Mouse (Mus musculus) embryo, embryonic 10 days (tissue): Measurements from ENCODE around the gene Ebf1.

Experiments
- DNase-seq: peaks from one replicate; pipeline ENCODE4 v3.0.0-alpha.2; 2015; ENCODE audit warnings: low spot score

Gene Ebf1

DNA sequence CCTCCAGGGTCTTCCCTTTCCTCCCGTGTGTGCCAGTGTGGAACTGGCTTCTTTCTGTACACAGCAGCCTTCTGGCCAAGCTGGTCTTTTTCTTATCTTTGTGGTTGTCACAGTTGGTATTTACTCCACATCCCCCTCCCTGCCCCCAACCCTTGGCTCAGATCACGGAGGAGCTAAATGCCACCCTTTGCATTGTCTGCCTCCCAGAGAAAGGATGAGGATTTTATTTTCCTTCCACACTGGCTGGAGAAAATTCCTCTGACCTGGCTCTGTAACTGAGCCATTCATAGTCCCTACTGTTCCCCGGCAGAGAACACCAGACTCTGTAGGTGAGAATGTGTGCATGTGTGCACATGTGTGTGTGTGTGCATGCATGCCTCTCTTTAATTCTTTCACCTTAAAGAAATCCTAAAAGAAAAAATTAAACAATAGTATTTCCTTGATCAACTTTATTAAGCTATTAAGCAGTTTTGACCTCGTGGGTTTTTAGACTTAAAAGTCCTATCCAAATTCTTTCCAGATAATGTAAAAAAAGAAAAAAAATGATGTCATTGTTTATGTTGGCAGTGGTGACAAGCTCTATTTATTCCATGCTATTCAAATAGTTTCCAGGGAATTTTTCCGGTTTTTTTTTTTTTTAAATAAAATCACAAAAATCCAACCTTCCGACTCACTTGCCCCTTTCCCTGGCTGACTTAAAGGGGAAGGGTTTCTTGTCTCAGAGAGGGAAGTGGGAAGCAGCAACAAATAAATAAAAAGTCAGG, 123.3 kb downstream of the Ebf1 start:
- DNase-seq, result peak; percentile 17

DNA sequence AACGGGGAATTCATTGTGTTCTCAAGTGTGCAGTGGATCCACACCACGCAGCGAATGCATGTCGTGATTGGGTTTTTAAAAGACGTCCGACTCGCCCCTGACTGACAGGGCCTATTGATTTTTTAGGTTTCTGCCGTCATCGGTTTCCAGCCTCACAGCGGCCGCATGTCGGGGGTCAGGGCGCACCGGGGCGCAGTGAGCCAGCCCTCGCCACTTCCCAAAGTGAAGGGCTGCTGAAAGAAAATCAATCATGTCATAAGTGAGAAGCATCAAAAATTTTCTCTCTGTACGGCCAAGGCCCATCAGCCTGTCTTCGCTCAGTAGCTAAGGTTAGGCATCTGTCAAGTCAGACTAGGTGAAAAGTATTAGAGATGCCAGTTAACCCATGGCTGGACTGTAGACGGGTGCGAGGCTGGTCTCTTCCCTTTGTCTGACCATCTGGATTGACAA, 124.0 kb downstream of the Ebf1 start:
- DNase-seq, result peak; percentile 45

DNA sequence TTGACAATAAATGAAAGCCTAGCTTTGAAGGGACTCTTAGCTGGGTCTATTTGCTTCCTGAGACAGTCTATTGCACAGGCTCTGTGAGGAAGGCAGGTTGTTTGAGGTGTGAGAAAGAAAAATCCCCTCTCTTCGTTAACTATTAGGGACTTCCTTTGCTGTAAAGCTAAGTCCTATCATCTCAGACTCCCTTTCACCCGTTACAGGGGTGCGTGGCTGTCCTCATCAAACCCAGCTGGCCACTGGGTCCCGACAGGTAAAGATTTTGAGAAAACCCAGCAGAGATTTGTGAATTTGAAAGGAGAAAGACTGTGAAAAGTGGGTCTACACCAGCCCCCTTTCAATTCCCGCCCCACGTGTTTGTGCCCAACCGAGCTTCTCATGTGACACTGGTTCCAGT, 127.3 kb downstream of the Ebf1 start:
- no peak for DNase-seq

DNA sequence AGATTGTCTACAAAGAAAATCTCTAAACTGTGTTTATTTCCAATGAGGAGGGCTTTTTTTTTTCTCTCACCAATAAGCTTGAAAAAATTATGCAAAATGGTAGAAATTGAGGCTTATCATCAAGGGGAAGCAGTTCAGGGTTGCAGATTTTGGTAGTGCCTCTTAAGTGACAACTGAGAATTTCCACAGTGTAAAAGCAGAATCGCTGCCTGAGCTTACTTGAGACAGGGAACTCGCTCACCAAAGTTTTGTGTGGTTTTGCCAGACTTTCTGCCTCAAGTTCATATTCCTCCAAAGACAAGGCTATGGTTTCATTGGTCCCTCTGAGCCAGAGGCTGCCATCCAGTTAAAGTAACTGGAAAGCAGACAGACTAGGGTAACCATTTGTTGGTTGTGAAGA, 128.8 kb downstream of the Ebf1 start:
- no peak for DNase-seq

DNA sequence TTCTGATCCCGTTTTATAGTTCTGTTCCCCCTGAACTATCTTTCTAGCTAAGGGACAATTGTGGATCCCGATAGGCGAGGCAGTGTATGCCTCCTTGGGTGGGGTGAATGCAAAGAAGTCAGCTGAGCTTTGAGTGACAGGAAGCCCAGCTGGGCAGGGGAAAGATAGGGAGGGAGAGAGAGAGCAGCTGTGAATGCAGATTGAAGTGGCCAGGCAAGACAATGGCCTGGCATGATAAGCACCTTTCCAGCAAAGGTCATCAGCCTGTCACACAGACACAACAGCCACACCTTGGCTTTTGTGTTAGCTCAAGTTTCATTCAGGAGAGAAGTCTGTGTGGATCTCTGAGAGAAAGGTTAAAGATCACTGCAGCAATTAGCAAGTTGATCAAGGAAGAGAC, 129.6 kb downstream of the Ebf1 start:
- DNase-seq, result peak; percentile 61

DNA sequence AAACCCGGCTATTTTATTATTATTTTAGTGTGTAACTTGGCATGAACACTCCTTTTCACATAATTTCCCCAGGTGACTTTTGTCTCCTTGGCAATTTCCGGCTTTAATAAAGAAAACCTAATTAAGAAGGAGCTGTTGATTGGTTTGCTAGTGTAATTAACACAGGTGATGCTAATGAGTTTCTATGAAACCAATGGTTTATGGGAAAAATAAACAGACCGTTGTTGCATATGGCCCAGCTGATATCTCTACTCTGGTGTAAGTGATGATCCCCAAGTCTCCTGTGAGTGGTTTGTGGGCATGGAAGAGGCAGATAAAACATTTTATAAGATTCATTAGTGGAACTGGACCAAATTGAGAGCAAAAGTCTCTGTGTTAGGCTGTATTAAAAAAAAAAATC, 132.2 kb downstream of the Ebf1 start:
- DNase-seq, result no peak

DNA sequence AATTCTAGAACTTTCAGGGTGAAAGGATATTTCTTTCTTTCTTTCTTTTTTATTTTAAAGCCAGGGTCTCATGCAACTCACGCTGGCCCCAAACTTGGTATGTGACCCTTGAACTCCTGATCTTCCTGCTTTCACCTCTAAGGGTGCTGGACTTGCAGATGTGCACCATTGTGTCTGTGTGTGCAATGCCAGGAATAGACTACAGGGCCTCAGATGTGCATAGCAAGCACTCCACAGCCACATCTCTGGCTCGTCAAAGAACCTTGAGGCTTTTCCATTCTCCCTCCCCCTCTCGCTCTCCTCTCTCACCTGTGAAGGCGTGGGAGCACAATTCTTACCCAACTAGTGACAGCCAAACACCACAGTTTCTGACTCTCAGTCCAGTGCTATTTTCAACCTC, 137.2 kb downstream of the Ebf1 start:
- no peak for DNase-seq

DNA sequence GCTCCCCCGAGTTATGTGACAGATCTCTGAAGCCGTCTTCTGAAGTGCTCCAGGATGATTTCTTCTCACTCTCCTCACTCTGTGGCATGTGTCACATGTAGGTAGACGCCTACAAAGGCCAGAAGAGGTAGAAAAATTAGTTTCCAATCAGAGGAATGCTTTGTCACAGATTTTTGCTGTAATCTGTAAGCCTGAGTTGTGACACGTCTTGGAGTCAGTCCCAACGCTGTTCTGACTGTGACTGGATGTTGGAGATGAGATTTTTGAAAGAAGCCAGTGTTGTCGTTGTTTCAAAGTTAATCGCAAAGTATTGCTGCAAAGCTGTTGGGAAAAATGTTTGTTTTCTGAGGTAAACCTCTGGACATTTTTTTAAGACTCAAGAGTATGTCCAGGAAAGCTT, 139.2 kb downstream of the Ebf1 start:
- no peak for DNase-seq

DNA sequence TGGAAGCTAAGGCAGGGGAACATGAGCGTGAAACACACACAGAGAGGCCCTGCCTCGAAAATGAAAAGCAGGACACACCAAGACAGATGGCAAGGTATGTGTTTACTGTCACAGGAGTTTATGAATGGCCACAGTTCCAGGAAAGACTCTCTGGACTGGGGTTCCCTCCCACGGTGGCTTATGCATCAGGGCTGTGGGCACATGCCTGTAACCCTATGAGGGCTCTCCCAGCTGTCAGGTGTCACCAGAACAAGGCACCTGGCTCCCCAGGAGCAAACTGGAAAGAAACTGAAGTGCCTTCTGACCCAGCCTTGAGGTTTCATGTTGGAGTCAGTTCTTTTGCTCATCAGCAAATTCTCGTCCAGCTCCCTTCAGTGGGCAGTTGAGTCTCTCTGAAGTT, 141.7 kb downstream of the Ebf1 start:
- DNase-seq, result no peak

DNA sequence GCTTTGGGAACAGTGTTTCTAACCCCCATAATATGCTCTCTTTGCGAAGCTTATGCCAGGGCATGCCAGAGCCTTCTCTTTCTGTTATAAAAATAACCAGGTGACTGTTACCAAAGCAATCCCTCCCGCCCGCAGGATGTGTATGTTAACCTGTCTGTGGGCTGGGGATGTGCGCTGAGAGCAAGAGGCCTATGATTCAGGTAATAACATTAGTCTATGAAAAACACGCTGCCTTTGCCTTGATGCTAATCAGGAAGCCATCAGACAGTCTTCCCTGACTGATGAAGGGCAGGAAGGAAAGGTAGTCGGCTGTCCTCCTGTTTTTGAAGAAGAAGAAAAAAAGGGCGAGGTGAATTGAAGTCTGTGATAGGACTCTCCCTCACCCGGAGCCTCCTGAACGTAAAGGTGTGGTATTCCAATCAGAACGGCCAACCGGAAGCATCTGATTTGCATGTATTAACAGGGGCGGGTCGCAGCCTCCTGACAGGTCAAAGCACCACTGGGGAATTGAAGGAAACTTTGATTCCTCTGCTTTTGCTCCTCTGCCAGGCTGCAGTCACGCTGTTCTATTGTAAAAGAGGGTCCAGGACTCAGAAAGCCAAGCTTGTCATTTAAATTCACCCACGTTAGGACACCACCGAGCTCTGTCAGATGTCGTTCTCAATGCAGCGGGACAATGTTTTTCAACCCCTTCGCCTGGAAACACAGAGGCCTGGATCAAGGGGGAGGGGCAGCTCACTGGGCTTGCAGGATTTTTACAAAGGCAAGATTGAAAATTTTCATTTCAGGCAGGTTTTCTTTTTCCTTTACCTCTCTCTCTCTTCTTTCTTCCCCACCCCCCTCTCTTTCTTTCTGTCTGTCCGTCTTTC, 144.2 kb downstream of the Ebf1 start:
- peak; percentile 45 for DNase-seq

DNA sequence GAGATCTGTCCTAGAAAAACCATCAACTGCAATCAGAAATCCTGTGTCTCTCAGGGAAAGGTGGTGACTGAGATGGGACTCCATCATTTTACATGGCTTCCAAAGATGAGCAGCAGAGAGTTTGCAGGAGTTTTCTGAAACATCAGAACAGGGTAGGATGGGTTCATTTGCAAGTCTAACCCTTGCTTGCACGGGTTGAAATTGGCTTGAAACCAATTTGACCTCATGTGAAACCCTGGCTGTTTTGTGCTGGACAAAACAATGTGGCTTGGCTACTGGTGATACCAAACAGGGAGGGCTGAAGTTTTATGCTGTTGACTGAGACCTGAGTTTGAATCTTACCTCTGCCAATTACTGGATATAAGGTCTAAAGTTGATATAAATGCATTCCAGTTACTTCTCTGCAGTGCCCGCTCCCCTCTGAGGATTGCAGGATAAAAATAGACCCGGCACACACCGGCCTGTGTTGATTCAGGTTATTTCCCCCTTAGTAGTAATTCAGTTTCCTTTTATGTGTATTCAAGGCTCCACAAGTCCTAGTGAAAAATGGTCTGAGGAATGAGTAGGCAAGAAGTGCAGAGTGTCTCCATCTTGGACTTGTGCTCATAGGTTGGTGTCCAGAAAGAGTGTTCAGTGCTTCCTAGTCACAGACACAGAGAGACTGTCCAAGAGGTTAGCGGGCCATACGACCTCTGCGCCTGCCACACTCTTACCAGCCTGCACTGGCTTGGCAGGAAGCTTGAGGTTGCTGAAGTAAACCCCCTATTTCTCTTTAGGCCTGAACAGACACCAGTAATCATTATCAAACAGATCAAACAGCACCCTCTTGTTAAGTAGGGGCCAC, 147.1 kb downstream of the Ebf1 start:
- no peak for DNase-seq

DNA sequence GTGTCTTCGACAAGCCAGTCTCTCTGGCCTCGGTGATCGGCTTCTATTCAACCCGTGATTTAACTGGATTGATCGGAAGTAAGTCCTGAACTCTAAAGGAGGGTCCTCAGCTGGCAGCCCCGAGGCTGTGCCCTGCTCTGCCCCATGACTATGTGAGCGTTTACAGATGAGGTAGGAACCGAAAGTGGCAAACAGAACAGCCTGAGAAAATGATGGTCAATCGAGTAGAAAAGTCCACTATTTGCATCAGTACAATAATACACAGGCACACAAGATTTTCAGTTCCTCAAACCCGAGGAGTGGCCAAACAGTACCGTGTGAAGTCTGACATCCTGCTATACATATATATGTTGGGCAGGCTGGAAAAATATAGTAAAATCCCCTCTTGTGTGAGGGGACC, 147.9 kb downstream of the Ebf1 start:
- DNase-seq, result no peak

DNA sequence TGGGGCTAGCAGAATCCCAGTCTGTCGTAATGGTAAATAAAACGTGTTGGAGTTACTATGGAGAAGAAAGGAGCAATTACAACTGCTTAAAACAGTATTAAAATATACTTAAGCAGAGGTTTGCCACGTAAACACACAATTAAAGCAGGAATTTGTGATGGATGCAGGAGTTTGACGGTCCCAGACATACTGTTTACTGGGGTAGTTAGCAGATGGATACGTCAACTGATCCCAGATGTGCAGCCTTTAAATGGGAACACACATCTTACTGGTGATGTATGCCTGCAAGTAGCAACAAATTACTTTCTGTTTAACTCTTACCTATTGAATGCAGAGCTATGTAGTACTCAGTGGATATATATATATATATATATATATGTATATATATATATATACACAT, 149.1 kb downstream of the Ebf1 start:
- peak; percentile 32 for DNase-seq

DNA sequence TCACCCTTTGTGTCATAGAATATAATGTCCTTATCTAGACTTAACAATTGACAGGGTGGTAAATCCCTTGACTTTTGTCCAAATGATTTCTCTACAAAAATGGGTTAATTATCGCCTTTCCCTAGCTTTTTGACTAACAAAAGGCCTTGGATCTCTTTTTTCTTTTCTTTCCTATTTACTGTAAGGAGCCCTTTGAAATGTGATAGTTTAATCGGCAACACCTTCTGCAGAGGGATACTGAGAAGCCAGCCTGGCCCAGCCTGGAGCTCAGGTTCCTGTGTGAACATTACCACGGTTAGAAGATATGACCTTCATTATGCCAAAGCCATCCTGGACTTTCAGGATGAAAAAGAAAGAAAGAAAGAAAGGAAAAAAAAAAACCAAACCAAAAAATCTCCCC, 150.2 kb downstream of the Ebf1 start:
- no peak for DNase-seq

DNA sequence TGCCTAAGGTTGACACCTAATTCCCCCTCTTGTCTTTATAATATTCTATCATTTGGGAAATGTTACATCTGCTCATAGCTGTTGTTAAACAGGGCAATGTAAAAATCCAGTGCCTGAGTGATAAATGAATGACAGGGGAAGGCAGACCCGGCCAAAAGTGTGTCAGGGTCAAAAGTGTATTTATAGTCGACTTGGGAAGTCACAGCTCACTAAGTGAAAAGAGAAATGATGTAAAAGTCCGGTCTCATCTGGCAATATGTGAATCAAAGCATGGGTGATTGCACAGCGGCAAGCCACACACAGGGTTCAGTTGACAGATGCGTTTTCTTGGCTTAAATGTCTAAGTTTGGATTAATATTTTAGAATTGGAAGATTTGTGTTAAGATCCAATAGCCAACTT, 151.2 kb downstream of the Ebf1 start:
- no peak for DNase-seq

DNA sequence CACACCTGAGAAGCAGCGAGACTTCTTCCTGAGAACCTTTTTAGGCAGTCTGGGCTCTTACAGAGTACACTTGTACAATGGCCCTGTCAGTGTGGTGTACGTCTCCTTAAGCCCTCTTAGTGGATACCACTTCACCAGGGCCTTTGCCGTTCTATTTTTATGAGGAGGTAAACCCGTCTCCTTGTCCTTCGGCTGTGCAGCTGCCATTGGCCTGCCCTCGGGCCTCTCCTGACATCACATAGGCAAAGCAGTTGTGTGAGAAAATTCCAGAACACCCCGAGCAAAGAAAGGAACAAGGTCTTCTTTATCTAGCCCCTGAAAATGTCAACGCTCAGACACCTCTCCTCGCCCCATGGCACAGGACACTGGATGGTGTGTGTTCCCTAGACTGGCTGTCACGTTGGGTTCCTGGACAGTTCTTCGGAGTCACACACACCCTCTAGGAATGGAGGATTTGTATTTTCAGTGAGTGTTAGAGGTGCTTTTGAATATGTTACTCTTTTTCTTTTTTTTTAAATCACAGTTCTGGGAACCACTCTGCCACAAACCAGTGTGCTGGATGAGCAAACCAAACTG, 154.0 kb downstream of the Ebf1 start:
- no peak for DNase-seq

DNA sequence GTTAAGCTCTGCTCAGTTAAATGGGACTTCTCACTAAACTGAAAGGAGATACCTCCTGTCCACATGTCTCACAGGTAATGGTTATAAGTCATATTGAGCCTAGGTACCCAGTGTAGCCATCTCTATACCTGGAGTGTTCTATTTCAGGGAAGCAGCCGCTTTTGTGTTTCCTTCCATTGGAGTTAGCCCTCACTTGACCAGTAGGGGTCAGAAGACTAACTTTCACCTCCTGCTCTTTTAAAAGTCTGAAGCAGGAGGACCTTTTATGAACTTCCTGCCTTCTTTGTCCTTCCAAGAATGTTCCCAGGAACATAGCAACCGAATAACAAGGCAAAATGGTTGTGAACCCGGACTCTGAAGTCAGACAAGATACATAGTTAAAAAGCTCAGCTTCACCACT, 157.3 kb downstream of the Ebf1 start:
- no peak for DNase-seq

DNA sequence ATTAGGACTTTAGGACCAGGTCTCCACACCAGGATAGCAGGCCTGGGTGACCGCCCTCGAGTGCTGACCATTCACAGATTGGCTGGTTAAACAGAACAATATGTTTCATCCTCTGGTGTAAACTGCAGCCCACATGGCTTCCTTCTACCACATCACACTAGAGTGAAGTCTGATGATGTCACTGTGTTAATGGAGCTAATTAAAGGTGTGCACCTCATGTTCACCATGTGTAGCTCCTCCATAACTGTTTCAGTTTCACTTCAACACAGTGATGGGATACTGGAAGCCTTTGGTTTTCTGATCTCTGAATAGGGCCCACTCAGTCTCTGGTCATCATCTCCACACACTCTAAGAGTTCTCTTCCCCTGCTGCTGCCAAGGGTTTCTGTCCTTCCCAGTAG, 158.4 kb downstream of the Ebf1 start:
- DNase-seq, result no peak

DNA sequence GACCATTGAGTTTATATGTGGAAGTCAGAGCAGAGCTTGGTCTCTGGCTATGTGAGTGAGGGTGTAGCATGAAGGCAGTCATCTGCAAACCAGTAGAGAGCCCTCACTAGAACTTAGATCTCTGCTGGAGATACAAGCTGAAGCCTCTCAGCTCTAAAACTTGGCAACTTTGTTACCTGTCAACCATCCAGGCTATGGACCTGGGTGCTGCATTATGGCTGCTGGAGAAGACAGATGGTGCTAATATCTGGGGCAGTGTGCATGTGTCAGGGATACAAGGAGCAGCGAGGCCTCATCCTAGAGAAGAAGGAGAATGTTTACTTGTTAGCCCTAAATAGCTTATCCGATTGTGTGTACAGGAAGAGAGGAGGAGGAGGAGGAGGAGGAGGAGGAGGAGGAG, 159.4 kb downstream of the Ebf1 start:
- DNase-seq, result no peak

DNA sequence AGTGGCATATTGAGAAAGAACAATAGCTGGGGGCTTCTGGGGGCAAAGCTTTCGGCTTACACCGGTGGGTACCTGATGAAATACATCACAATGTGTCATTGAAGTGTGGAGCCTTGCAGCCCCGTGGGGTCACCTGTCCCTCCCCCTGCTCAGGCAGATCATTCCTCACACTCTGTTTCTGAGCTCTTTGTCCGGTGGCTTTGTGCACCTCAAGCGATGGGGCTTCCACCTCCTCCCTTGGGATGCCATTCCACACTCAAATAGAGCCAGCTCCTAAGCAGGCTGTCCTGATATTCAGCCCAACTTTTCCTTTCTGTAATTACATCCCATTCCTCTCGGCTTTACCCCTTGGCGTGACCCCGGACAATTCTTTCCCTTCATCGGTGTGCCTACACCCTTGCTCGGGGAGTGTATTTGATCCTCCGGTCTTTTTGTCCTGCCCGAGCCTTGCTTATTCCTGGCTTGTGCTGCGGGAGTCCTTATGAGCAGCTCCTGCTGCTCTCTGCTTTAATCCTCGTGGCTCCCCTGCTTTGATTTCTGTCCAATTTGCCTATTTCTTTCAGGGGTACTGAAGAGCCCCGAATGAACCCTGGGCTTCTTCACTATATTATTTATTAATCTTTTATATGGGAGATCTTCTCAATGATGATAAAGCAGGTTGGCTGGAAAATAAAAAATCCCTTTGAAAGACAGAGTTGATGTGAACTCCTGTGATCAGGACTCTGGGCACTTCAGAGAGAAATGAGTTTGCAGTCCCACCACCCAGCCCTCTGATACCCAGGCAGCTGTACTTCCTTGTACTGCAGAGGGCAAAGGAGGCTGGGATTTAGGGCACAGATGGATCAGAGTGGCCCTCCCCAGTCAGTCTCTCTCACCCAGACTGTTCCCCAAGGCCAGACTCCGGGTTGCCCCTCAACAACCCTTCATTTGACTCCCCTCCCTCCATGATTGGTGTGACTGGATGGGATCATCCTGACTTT, 160.5 kb downstream of the Ebf1 start:
- DNase-seq, result no peak

DNA sequence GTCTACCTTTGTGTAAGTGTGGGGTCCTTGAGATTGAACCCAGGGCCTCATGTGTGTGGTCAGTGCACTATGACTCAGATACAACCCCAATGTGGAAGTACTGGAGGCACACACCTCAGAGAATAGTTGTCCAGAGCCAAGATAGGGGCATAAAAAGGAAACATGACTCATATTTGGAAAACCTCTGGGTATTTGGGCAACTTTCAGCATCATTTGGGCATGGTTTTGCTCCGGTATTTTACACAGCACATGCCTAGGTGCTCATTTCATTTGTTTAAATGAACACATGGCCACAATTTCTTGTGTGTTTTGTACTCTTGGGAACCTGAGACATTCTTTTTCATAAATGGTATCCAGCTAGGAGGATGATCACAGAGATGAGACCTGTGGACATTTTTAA, 161.9 kb downstream of the Ebf1 start:
- DNase-seq, result no peak
